Mouse (Mus musculus): Measurements from ENCODE around the gene Actn1.

DNA sequence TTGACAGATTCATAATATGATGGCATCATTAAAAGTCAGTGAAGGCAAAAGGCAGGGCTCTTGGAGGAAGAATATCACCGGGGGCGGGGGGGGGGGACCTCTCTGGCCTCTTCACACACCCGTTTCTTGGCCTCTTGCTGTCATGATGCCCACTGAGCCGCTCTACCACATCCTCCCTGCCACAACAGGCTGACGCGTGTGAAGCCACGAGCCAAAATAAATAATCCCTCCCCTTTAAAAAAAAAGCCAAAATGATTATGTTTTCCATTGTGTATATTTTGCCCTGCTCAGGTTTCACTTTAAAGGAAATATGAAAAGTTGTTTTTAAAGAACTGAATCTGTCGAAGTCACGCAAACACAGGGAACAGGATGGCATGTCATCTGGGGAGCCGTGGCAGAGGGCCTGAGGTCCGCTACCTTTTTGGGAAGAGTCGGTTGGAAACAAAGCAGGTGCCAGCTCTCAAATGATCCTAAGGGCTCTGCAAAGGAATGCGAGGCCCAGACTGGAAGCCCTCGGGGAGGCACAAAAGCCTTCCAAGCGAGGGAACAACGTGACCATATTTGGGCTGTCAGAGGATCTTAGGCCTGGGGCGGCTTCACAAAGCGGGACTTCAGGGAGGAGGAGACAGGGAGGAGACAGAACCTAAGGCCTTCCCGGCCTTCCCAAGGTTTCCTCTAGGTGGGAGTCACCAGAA, 51.9 kb downstream of the Actn1 start:
- TF ChIP-seq POLR2A (IDR thresholded peaks at IDR 0.05; ENCODE audit: low read depth, low read length) (no peak), CTCF (IDR thresholded peaks at IDR 0.05; ENCODE audit: borderline replicate concordance, insufficient read depth, low read length) (no peak)
